Mouse (Mus musculus): ENCODE data around the gene Cdcp1.

The Cdcp1 gene

DNA sequence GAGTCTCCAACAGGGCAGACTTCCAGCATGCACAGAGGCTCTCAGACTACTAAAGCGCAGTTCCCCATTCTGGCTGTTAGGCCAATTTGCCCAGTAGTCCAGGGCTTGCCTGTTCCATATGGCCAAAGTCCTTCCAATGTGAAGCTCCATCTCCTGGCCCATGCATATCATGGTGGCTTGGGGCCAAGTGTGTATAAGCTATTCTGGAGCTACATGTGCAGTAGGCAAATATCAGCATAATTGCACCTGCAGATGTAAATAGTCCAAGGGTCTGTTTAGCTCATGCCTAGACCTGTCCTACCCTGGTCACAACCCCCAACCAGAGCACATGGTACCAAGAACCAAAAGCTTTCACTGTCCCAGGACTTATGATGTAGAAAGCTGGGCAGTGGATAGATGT is 7.9 kb downstream of the Cdcp1 start:
- no peak for DNase-seq

- no peak for DNase-seq
Observed at GRCm38 (mm10) chr9:123206948-123207347, 8.9 kb downstream of the Cdcp1 start.

- DNase-seq = no peak
Observed at GRCm38 (mm10) chr9:123206526-123206925, 9.3 kb downstream of the Cdcp1 start.

DNA sequence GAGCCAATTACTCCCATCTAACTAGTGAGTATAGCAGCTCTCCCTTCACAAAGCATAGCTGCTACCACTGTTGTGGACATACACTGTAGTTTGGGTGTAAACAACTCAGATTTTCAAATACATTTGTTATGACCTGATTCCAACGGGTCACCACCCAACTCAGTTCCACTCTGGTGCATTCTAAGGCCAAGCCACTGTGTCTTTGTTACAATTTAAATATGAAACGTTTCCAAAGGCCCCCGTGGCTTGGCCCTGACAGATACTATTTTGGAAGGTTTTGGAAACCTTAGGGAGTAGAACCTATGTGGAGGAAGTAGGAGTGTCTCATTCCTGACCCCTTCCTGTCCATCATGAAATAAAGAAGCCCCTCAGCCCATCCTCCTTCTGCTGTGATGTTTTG is 15.7 kb downstream of the Cdcp1 start:
- DNase-seq = no peak

- no peak for DNase-seq
Observed at GRCm38 (mm10) chr9:123188271-123188670, 27.6 kb downstream of the Cdcp1 start.

DNA sequence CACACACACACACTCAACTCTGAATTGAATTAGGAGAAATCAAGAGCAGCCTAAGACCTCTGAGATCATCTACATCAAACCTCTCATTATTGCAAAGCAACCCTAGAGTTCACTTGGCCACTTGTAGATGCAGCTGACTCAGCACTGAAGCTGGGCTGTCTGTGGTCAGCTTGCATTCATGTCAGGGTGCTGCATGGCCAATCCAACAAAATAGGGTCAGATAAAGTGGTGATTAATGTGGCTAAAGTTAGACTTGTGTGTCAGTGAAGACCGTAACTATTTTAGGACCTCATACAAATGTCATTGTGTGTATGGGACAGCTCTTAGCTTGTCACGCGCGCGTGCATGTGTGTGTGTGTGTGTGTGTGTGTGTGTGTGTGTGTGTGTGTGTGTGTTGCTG is 28.2 kb downstream of the Cdcp1 start:
- no peak for DNase-seq

DNA sequence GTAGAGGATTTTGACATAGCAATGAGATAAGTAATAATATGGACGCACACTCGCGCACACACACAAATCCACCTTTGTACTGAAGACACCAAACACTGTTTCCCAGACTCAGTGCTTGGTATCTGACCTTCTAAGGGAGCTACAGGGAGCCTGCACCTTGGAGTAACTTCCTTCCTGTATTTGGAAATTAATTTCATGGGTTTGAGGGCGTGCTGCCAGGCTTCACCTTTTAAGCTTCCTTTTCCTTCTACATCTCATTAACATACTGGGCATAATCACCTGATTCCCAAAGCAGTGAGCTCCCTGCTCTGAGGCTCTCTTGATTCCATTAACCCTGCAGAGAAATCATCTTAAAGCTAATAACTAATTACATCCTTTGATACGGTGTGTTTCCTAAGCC is 29.7 kb downstream of the Cdcp1 start:
- DNase-seq = no peak

GRCm38 (mm10) chr9:123185546-123185945 is 30.3 kb downstream of the Cdcp1 start:
- DNase-seq = no peak

DNA sequence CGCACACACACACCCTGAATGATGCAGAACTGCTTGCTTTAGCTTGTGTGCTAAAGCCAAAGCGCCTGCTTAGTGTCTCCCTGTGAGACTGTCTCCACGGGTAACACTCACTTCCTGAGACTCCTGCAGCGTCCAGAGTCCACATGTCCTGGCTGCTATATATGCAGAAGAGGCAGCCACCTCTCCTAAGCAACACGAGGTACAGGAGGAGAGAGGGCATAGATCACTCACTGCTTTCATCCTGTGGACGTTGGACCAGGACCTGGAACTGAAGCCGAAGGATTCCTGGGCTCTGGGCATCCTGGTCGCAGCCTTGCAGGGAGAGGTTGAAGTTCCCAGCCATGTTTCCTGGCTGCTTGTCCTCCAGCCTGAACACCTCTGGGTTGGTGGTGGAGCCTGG is 32.6 kb downstream of the Cdcp1 start:
- peak; percentile 23 for DNase-seq

GRCm38 (mm10) chr9:123180003-123180402 is 35.8 kb downstream of the Cdcp1 start:
- no peak for DNase-seq

- DNase-seq = no peak
Observed at GRCm38 (mm10) chr9:123177380-123178048, 38.3 kb downstream of the Cdcp1 start.

DNA sequence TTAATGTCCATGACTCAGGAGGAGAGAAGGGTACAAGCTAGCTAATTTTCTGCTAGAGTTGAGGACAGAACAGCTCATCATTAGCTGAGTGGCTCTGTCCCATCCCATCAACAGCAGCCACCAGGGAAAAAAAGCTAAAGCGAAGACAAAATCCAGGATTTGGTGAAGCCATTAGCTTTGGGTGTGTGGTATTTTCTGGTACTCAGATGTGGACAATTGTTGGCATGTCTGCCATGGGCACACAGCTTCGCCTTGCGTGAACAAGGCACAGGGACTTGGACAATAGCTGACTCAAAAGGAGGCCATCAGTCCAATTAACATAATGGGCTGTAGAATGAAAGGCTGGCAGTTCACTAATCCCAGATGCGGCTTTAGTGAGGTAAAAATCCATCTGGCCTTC is 41.5 kb downstream of the Cdcp1 start:
- DNase-seq = no peak

- DNase-seq = no peak
Observed at GRCm38 (mm10) chr9:123173760-123174159, 42.1 kb downstream of the Cdcp1 start.

DNA sequence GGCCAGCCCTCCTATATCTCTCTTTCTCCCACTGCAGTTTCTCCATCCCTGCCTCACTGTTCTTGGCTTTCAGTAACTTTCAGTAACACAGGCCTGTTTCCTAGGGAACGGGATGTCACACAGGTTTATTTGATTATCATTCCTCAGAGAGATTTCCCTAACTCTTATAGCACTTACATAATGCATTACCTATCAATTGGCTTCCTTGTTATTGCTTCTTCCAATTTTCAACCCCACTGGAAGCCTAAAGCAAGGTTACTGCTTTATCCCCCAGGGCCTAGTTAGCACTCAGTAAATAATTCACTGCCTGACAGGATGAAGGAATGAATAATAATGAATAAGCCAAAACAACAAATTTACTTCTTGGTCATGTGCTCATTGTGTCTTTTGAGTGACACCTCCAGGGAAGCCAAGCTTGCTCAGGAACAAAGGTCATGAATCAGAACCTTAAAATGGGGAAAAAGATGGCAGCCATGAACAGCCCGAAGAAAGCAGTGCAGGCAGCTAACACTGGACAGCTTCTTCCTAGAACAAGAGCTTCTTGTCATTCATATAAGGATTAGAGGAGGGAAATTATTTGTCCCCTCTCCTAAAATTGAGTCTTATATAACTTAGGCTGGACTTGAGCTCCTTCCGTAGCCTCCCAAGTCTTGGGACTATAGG is 49.9 kb downstream of the Cdcp1 start:
- DNase-seq = no peak

- DNase-seq = no peak
Observed at GRCm38 (mm10) chr9:123162985-123163694, 52.7 kb downstream of the Cdcp1 start.

- DNase-seq = no peak
Observed at GRCm38 (mm10) chr9:123161792-123162191, 54.0 kb downstream of the Cdcp1 start.

DNA sequence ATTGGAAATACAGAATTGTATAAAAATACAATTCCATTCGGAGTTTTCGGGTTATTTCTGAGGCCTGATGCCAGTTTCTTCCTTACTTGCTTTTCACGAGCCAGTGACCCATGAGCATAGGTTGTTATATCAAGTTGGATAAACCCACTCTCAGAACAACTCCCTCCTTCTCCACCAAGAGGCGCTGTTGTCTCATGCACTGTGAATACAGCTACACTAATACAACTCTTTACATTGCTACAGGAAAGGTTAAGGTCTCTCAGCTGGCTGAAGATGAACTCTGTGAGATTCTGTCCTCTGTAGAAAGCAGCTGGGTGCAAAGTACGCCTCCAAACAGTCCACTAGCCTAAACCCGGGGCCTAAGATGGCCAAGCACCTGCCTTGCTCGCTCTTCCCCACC is 56.5 kb downstream of the Cdcp1 start:
- DNase-seq = peak; percentile 75

- DNase-seq = peak; percentile 15
Observed at GRCm38 (mm10) chr9:123158125-123158836, 57.6 kb downstream of the Cdcp1 start.

- DNase-seq = no peak
Observed at GRCm38 (mm10) chr9:123157699-123158098, 58.1 kb downstream of the Cdcp1 start.

DNA sequence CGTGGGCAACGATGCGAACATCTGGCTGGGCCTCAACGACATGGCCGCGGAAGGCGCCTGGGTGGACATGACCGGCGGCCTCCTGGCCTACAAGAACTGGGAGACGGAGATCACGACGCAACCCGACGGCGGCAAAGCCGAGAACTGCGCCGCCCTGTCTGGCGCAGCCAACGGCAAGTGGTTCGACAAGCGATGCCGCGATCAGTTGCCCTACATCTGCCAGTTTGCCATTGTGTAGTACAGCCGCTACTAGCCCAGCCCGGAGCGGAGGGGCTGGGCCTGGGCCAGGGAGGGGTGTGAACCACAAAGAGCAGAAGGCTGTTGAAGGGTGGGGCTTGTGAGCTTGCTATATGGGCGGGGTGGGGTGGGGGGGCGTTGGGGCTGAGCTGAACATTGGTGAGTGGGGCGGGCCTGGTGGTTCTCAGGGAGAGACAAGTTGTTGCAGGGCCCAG is 58.9 kb downstream of the Cdcp1 start:
- DNase-seq = peak; percentile 30

DNA sequence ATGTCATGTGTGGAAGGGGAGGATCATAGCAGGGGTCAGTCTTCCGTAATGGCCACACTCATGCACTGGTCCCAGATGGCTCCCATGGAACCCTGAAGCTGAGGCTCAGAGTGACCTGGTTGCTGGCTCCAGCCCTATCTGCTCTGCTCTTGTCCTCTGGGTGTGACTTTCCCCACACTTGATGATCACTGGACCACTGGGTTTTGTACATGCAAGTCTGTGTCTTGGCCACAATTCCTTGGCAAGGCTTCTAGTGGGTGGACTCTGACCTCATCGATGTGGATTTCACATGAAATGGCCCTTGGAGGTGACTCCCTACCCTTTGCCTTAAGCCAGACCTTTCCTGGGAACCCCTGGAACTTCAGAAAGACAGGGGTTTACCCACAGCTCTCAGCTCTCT is 62.7 kb downstream of the Cdcp1 start:
- no peak for DNase-seq

- no peak for DNase-seq
Observed at GRCm38 (mm10) chr9:123152026-123152425, 63.8 kb downstream of the Cdcp1 start.

DNA sequence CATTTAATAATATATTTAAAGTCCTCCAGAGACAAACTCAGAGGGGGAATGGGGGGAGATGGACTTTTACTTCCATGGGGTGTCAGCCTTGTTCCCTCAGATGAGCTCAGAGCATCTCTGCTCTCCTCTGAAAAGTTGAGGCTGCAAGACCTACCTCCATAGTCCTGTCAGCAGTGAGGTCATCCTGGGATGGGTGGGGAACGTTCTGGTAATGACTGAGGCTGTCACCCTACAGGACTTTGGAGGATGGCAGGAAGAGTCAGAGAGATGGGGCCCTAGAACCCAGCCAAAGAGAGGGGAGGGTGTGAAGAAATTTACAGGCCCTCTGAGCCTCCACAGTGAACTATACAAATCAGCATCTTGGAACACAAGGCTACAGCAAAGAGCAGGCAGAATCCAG is 64.3 kb downstream of the Cdcp1 start:
- DNase-seq = no peak
